Mouse (Mus musculus): Measurements from ENCODE around the gene Plk1.

The Plk1 gene

DNA sequence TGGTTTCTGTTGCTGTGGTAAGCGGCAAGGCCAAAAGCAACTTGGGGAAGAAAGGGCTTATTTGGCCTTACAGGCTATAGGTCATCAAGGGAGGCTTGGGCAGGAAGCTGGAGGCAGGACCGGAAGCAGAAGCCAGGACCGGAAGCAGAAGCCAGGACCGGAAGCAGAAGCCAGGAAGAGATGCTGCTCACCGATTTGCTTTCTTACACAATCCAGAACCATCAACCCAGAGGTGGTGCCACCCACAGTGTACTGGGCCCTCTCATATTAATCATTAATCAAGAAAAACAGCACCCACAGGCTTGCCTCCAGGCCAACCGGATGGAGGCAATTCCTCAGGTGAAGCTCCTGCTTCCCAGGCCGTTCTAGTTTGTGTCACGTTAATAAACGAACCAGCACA, 37.5 kb downstream of the Plk1 start:
- no peak for DNase-seq

DNA sequence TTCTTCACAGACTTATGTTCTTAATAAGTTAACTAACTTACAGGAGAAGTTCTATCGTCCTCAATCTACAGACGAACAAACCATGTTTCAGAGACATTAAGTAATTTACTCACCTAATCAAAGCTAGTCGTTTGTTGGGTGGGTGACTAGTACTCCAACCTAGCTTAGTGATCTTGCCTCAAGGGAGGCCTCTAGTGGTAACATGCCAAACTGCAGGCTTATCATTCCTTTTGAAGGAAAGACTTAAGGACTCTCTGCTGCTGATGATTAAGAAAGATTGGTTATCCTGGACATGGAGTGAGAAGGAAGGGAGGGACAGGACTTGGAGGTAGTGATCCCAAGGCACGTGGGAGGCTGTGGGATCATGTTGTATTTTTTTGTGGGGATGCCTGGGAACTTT, 38.1 kb downstream of the Plk1 start:
- peak in 1 of 2 experiments; percentile 45 for DNase-seq

DNA sequence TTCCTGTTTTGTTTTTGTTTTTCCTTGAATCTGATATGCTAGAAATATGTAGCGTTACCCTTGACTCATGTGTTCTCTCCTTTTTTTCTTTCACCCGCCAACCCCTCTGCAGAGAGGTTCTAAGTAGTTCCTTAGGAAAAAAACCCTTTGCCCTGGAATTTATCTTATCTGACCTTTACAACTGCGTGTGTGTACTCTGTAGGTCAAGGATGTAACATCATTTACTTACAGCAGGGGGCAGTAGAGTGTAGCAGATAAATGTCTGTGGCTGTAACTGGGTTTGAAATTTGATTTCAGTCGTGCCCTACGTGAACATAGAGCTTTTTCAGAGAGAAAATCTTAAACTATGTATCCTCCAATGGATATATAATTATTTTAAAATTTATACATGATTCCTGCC, 40.1 kb downstream of the Plk1 start:
- DNase-seq, result no peak

DNA sequence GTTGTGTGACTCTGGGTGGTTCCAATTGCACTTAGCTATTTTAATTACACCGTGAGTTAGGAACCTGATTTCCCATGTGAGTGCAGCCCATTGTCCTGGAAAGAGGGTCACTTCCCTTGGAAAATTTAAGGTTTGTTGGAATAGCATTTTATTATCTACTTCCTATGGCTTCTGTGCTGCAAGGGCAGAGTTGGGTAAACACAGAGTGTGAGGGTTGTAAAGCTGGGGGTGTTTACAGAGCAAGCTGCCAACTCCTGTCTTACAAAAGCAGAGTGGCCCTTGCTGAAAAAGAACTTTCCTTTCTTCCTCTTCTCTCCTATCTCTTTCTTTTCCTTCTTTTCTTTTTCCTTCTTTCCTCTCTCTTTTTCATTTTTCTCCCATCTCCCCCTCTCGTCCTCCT, 44.7 kb downstream of the Plk1 start:
- DNase-seq, result no peak

DNA sequence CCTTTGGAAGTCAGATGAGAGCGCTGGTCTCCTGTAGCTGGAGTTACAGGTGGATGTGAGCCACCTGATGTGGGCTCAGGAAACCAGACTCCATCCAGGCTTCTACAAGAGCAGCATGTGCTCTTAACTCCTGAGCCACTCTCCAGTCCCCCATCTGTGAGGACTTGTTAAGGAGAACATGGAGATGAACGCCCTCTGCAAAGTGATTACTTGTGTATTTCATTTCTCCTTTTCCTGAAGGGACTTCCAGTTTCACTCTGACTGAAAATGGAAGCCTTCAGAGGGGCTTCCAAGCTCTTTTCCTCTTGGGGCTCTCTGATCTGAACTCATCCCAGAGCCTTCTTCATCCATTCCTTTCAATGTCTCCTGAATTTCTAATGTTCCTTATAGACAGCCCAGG, 46.9 kb downstream of the Plk1 start:
- no peak for DNase-seq

DNA sequence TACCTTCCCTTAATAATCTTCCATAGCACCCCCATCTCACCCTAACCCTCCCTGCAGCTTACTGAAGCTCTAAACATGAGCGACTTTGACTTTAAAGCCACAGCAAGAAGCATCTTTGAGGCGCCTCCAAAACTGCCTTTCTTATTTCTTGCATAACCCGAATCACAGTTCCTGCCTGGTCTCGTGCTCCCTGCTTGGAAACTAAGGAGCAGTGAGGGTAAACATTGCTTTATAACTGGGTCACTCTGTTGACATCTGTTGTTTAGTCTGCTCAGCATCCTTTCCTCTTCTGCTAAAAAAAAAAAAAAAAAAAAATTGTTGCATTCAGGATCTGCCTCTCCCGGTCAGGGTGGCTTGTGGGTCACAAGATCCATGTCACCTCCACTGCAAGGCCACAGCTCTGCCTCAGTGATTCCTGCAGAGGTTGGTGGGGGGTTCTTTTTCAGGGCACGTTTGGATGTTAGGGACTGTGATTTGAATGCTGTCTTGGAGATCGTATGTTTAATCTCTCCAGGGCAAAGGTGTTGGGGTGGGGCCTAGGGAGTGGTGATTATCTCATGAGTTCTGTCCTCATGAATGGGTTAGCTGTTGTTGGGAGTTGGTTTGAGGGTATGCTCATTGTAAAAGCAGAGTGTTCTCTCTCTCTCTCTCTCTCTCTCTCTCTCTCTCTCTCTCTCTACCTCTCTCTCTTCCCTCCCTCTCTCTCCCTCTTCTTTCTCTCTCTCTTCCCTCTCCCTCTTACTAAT, 49.2 kb downstream of the Plk1 start:
- no peak for DNase-seq

DNA sequence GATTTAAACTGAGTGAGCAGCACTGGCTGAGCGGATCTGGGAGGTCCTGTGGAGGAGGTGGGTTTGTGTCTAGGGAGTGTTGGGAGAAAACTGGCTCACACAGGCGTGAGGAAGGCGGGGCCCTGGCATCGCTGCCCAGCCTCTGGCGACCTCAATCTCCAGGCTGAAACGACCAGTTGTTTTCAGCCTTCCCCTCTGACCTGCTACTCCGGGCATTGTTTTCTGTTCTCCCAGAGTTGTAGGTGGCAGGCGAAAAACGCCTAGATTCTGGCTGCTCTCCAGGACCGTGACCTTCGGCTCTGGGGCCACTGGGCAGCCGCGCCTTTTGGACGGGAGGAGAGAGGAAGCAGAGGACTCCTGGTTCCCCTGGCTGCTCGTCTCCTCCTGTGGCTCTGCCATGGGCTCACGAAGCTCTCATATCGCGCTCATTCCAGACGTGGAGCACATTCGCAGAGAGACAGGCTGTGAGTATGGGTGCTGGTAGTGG, 60.1 kb downstream of the Plk1 start, which contains the start of gene Chp2:
Chp2 (plus strand) TSS at position 182 of the 487 bp plus-strand sequence.
- DNase-seq, result no peak
